Mouse (Mus musculus) intestine, embryonic 15.5 days (tissue): ENCODE measurements around the gene Arfgap3. TPM values are rescaled to one million over a fixed set of nuclear protein-coding genes. Genes with fewer than 3 reads are reported as not detected.
"Not testable (repeated sequence)": the region's sequence is repeated elsewhere in the genome, so short reads cannot be mapped to it uniquely, and the experiment has no call there.

ENCODE experiments used
- ATAC-seq: fragments of 200-750 bp; cut with Nextera tagmentation; 2 replicates; pipeline ENCODE4 v1.8.0; 2017; ENCODE audit warnings: moderate TSS enrichment, moderate library complexity
- H3K27ac ChIP-seq: fragments of 300-500 bp; sonication (generic); 2 replicates; pipeline ENCODE4 v1.5.1; 2015; ENCODE audit warnings: mild to moderate bottlenecking, inconsistent platforms
- H3K27me3 ChIP-seq: fragments of 300-500 bp; sonication (generic); replicated peaks from 2 replicates; pipeline ENCODE4 v1.6.1; 2015; ENCODE audit warnings: inconsistent platforms
- H3K36me3 ChIP-seq: fragments of 300-500 bp; sonication (generic); 2 replicates; pipeline ENCODE4 v1.6.1; 2015; ENCODE audit warnings: inconsistent platforms
- H3K4me1 ChIP-seq: fragments of 300-500 bp; sonication (generic); replicated peaks from 2 replicates; pipeline ENCODE4 v1.6.1; 2015; ENCODE audit warnings: inconsistent platforms
- H3K4me2 ChIP-seq: fragments of 300-500 bp; sonication (generic); replicated peaks from 2 replicates; pipeline ENCODE4 v1.6.1; 2015; ENCODE audit warnings: mild to moderate bottlenecking, inconsistent platforms
- H3K4me3 ChIP-seq: fragments of 300-500 bp; sonication (generic); replicated peaks from 2 replicates; pipeline ENCODE4 v1.5.1; 2015; ENCODE audit warnings: inconsistent platforms
- H3K9ac ChIP-seq: fragments of 300-500 bp; sonication (generic); 2 replicates; pipeline ENCODE4 v1.6.1; 2015; ENCODE audit warnings: inconsistent platforms
- H3K9me3 ChIP-seq: fragments of 300-500 bp; sonication (generic); 2 replicates; pipeline ENCODE4 v1.6.1; 2016; ENCODE audit warnings: inconsistent platforms
- WGBS: fragments of 180-500 bp; shearing (Covaris S2); methylation state at CpG from one replicate; pipeline ENCODE4 v1.1.7; 2015; 5-methylcytosine and 5-hydroxymethylcytosine counted together
- polyA plus RNA-seq: library from polyadenylated mRNA; unstranded; fragments of >200 nt; fragmentation: Nextera tagmentation; extraction: Ambion mirVana; gene quantifications from 2 replicates; pipeline ENCODE4 v1.2.1, GENCODE M21; 2015

Arfgap3 gene
- polyA plus RNA-seq, 1 experiment from 2014 or later: 60.5 TPM

GRCm38 (mm10) chr15:83344157-83344556 is 5.9 kb downstream of the Arfgap3 start:
- Histone ChIP-seq H3K9me3 (no peaks in the 10 kb centered on the region), H3K4me1 (peaks cover 16% of the 10 kb centered on the region; the same call in 1 of the 2 replicates), H3K27ac (peak overlapping the region; percentile 79), H3K36me3 (peaks cover 9% of the 10 kb centered on the region), H3K4me3 (no peak overlapping the region), H3K27me3 (no peaks in the 10 kb centered on the region), H3K9ac (no peak overlapping the region), H3K4me2 (0 out of 2 replicates have a peak overlapping the region, but pooled peaks have one; percentile 20)
- WGBS: 40% methylated on average over 7 of the region's 7 CpGs
- peak; percentile 65 for ATAC-seq

GRCm38 (mm10) chr15:83338908-83339307 is 11.1 kb downstream of the Arfgap3 start:
- Histone ChIP-seq H3K4me2 (no peak overlapping the region), H3K27me3 (no peaks in the 10 kb centered on the region), H3K9ac (no peak overlapping the region), H3K27ac (peak overlapping the region; percentile 51; the same call in 1 of the 2 replicates), H3K36me3 (peaks cover 23% of the 10 kb centered on the region), H3K4me3 (no peak overlapping the region), H3K9me3 (no peaks in the 10 kb centered on the region), H3K4me1 (no peaks in the 10 kb centered on the region)
- peak; percentile 54 for ATAC-seq
- 73% methylated on average over 6 of the region's 6 CpGs for WGBS

GRCm38 (mm10) chr15:83337903-83338870 is 11.9 kb downstream of the Arfgap3 start:
- Histone ChIP-seq H3K9me3 (no peaks in the 10 kb centered on the region), H3K27ac (peak overlapping the region; percentile 51), H3K9ac (no peak overlapping the region), H3K4me1 (no peaks in the 10 kb centered on the region), H3K27me3 (no peaks in the 10 kb centered on the region), H3K4me2 (no peak overlapping the region), H3K36me3 (peaks cover 29% of the 10 kb centered on the region), H3K4me3 (no peak overlapping the region)
- 73% methylated on average over 8 of the region's 8 CpGs for WGBS
- peak; percentile 90 for ATAC-seq

GRCm38 (mm10) chr15:83332373-83332772 is 17.7 kb downstream of the Arfgap3 start:
- Histone ChIP-seq H3K36me3 (peaks cover 48% of the 10 kb centered on the region), H3K27ac (no peak overlapping the region), H3K4me1 (no peaks in the 10 kb centered on the region), H3K9ac (no peak overlapping the region), H3K9me3 (no peaks in the 10 kb centered on the region), H3K27me3 (no peaks in the 10 kb centered on the region), H3K4me2 (no peak overlapping the region), H3K4me3 (no peak overlapping the region)
- no peak for ATAC-seq
- WGBS: 85% methylated on average over 3 of the region's 3 CpGs

GRCm38 (mm10) chr15:83328952-83329351 is 21.1 kb downstream of the Arfgap3 start:
- ATAC-seq: peak; percentile 31; the same call in 1 of the 2 replicates
- no peak overlapping the region for H3K27ac ChIP-seq
- no peaks in the 10 kb centered on the region for H3K27me3 ChIP-seq
- H3K36me3 ChIP-seq: peaks cover 46% of the 10 kb centered on the region
- no peak overlapping the region for H3K4me2 ChIP-seq
- 83% methylated on average over 5 of the region's 5 CpGs for WGBS
- H3K4me3 ChIP-seq: no peak overlapping the region
- no peaks in the 10 kb centered on the region for H3K4me1 ChIP-seq
- H3K9me3 ChIP-seq: no peaks in the 10 kb centered on the region
- H3K9ac ChIP-seq: no peak overlapping the region

GRCm38 (mm10) chr15:83323071-83323470 is 27.0 kb downstream of the Arfgap3 start:
- Histone ChIP-seq H3K27me3 (no peaks in the 10 kb centered on the region), H3K4me1 (no peaks in the 10 kb centered on the region), H3K4me2 (no peak overlapping the region), H3K4me3 (no peak overlapping the region), H3K9ac (no peak overlapping the region), H3K27ac (no peak overlapping the region), H3K9me3 (no peaks in the 10 kb centered on the region), H3K36me3 (peaks cover 34% of the 10 kb centered on the region)
- 95% methylated on average over 2 of the region's 2 CpGs for WGBS
- no peak for ATAC-seq

- 71% methylated on average over 1 of the region's 1 CpGs for WGBS
- no peak for ATAC-seq
- peaks cover 47% of the 10 kb centered on the region for H3K36me3 ChIP-seq
- H3K27ac ChIP-seq: no peak overlapping the region
- H3K4me3 ChIP-seq: no peak overlapping the region
- no peaks in the 10 kb centered on the region for H3K9me3 ChIP-seq
- H3K9ac ChIP-seq: no peak overlapping the region
- no peak overlapping the region for H3K4me2 ChIP-seq
- no peaks in the 10 kb centered on the region for H3K27me3 ChIP-seq
- H3K4me1 ChIP-seq: no peaks in the 10 kb centered on the region
These were observed 35.1 kb downstream of the Arfgap3 start for GRCm38 (mm10) chr15:83314914-83315313.

GRCm38 (mm10) chr15:83309878-83310277 is 40.2 kb downstream of the Arfgap3 start:
- Histone ChIP-seq H3K27me3 (no peaks in the 10 kb centered on the region), H3K9ac (no peak overlapping the region), H3K4me3 (no peak overlapping the region), H3K4me1 (peaks cover 12% of the 10 kb centered on the region), H3K27ac (no peak overlapping the region), H3K9me3 (no peaks in the 10 kb centered on the region), H3K4me2 (no peak overlapping the region), H3K36me3 (peaks cover 56% of the 10 kb centered on the region)
- no peak for ATAC-seq
- 88% methylated on average over 5 of the region's 5 CpGs for WGBS

- 88% methylated on average over 1 of the region's 1 CpGs for WGBS
- H3K4me3 ChIP-seq, H3K4me2 ChIP-seq, H3K9ac ChIP-seq, H3K27me3 ChIP-seq, H3K9me3 ChIP-seq, H3K27ac ChIP-seq, ATAC-seq: not testable (repeated sequence)
- Histone ChIP-seq H3K36me3 (peaks cover 50% of the 10 kb centered on the region), H3K4me1 (peaks cover 23% of the 10 kb centered on the region)
These were observed 41.3 kb downstream of the Arfgap3 start for GRCm38 (mm10) chr15:83308708-83309107.

- H3K4me1 ChIP-seq: peaks cover 26% of the 10 kb centered on the region
- H3K4me3 ChIP-seq: no peak overlapping the region
- no peaks in the 10 kb centered on the region for H3K9me3 ChIP-seq
- ATAC-seq: no peak
- no peak overlapping the region for H3K9ac ChIP-seq
- 89% methylated on average over 12 of the region's 12 CpGs for WGBS
- H3K27me3 ChIP-seq: no peaks in the 10 kb centered on the region
- H3K4me2 ChIP-seq: no peak overlapping the region
- peaks cover 38% of the 10 kb centered on the region for H3K36me3 ChIP-seq
- H3K27ac ChIP-seq: peak overlapping the region; percentile 62; the same call in 1 of the 2 replicates
These were observed 43.9 kb downstream of the Arfgap3 start for GRCm38 (mm10) chr15:83306181-83306580.

- H3K4me2 ChIP-seq: no peak overlapping the region
- H3K27ac ChIP-seq: peak overlapping the region; percentile 62
- peaks cover 34% of the 10 kb centered on the region for H3K36me3 ChIP-seq
- H3K4me1 ChIP-seq: peaks cover 26% of the 10 kb centered on the region
- no peaks in the 10 kb centered on the region for H3K9me3 ChIP-seq
- no peaks in the 10 kb centered on the region for H3K27me3 ChIP-seq
- ATAC-seq: peak; percentile 77
- WGBS: 69% methylated on average over 12 of the region's 12 CpGs
- H3K4me3 ChIP-seq: no peak overlapping the region
- no peak overlapping the region for H3K9ac ChIP-seq
These were observed 44.7 kb downstream of the Arfgap3 start for GRCm38 (mm10) chr15:83305192-83305921.

- H3K4me2 ChIP-seq: no peak overlapping the region
- peak; percentile 9; the same call in 1 of the 2 replicates for ATAC-seq
- peaks cover 29% of the 10 kb centered on the region for H3K36me3 ChIP-seq
- no peak overlapping the region for H3K4me3 ChIP-seq
- no peak overlapping the region for H3K9ac ChIP-seq
- no peaks in the 10 kb centered on the region for H3K27me3 ChIP-seq
- WGBS: 91% methylated on average over 9 of the region's 9 CpGs
- no peaks in the 10 kb centered on the region for H3K9me3 ChIP-seq
- H3K4me1 ChIP-seq: peaks cover 26% of the 10 kb centered on the region
- H3K27ac ChIP-seq: peak overlapping the region; percentile 62
These were observed 45.2 kb downstream of the Arfgap3 start for GRCm38 (mm10) chr15:83304804-83305191.
